Mouse (Mus musculus): ENCODE results near the gene Akna.
"Not testable (repeated sequence)": the region's sequence is repeated elsewhere in the genome, so short reads cannot be mapped to it uniquely, and the experiment has no call there.

Akna gene

DNA sequence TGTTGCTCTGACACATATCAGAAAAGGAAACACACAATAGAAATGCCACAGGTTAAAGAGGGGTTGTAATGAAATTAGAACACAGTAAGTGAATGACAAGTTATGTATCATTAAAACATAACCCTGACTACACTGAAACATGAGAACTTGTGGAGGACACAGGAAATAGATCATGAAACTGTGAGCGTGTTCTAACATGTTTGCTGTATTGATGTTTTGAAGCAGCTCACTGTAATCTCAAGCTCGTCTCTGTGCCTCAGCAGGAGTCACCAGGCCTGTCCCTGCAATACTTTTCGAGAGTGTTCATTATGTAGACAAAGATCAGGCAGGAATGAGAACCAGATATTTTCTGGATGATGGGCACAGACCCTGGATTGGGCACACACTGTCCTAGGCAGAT lies 59.5 kb downstream of the Akna start:
- in situ Hi-C loops (cut with MboI, MseI) = no loop called here

DNA sequence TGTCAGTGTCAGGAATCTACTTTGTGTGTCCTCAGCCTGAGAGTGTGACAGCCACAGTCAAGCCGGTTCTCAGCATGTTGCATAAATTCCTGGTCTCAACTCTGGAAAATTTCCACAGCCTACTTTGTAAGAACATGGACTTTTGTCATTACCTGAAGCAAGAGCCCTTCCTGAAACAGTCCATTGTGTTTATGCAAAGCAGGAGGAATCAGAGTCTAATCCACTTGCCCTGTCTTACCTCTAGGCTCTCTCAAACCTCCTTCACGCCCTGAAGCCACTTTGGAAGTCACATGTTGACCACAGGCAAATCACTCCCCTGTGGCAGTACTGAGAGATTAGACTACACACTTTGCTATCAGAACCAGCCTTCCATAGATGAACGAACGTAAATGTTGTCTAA lies 60.7 kb downstream of the Akna start:
- in situ Hi-C loops (cut with MboI, MseI) = no loop called here

DNA sequence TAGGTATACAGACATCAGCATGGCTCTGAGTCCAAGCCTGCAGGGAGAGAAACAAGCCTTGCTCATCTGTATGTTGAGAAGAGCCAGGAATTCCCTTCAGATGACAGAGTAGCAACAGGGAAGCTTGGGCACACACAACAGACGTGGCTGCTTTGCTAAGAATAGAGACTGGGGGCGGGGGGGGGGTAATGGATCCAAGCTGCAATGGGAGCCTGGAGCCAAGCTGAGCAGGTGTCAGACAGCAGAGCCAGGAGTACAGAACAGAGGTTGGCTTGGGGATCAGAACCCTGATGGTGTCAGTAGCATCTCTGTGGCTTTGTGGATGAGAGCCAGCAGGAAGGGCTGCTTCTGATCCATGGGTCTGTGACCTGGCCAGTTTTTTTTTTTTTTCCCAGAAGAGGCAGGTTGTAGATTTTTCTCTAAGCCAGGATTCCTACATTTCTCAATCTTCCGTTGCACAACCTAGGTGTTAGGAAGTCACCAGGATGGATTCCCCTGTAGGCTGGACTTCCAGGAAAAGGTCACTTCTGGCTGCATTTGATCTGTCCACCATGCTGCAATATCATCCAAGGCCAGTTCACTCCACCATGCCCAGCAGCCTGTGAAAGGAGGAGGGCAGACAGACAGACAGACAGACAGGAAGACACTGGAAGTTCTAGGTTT lies 64.6 kb downstream of the Akna start:
- in situ Hi-C loops (cut with MboI, MseI) = no loop called here

DNA sequence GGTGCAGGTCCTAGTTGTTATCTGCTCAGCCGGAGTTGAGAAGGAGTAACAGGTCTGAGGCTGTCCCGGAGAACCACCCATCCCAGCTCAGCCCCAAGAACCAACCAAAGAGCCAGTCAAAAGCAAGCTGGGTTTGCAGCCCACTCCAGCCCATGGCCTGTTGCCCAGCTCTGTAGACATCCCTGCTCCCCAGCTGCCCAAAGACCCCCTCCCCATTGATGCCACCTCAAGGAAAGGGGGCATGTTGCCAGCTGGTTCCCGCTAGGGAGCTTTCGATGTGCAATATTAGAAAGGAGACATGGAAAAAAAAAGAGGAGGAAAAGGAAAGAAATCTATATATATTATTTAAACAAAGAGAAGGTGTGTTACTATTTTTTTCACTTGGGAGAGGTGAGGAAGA lies 69.8 kb downstream of the Akna start:
- in situ Hi-C loops (cut with MboI, MseI) = no loop called here

DNA sequence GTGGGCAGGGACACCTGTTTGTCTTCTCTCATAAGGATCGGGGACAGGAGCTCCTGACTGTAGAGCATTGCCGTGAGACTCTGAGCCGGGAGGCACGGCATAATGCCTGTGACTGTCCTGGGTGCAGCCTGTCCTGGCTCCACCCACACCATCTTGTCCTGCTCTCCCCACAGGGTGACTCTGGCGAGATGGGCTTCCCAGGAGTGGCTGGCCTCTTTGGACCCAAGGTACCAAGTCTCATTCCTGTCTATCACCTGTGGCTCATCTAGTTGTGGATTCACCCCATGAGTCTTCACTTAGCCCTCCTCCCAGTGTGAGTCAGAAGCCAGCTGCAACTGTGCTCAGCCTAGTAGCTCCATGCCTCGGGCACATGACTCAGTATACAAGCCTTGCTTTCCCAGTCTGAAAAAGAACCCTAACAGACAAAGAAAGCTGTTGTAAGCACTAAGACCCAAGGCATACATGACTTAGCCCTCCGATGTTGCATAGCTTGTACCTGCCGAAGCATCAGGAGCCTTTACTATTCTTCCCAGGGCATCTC lies 79.8 kb downstream of the Akna start:
- in situ Hi-C loops (cut with MboI, MseI) = no loop called here

DNA sequence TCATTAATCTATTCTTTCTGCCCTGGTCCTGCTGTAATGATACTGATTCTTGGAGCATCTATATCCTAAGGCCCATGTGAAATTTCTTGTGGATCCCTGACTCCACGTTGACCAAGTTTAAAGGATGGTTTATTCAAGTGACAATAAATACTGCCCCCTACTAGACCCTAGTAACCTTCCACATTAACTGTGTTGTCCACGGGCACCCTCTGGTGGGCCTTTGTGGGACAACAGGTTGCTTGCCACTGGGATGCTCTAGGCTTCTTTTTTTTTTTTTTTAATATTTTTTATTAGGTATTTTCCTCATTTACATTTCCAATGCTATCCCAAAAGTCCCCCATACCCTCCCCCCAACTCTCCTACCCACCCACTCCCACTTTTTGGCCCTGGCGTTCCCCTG lies 83.6 kb downstream of the Akna start:
- in situ Hi-C loops (cut with MboI, MseI) = not testable (repeated sequence)
